Mouse (Mus musculus): ENCODE measurements around the gene Ptprr. TPM values are rescaled to one million over a fixed set of nuclear protein-coding genes. Genes with fewer than 3 reads are reported as not detected.

The Ptprr gene
- polyA plus RNA-seq, 1 experiment from 2014 or later: 0.27 TPM

- no peaks in the 10 kb centered on the region for H3K9me3 ChIP-seq (ENCODE audit: control insufficient read depth, low read length)
- 73% methylated on average over 3 of the region's 3 CpGs for WGBS
Measured at GRCm38 (mm10) chr10:116130401-116130800, 112.4 kb downstream of the Ptprr start.

GRCm38 (mm10) chr10:116131223-116131622 lies 113.2 kb downstream of the Ptprr start:
- no peaks in the 10 kb centered on the region for H3K4me1 ChIP-seq (ENCODE audit: control insufficient read depth, insufficient read depth, low read length)
- 85% methylated on average over 4 of the region's 4 CpGs for WGBS
- H3K27ac ChIP-seq (ENCODE audit: low read depth, low read length): no peak overlapping the region
- H3K4me3 ChIP-seq (ENCODE audit: low read length): no peak overlapping the region
- no peaks in the 10 kb centered on the region for H3K9me3 ChIP-seq (ENCODE audit: control insufficient read depth, low read length)
- H3K4me2 ChIP-seq (replicated peaks; ENCODE audit: low read depth, low read length): no peak overlapping the region
- no peak for ATAC-seq (ENCODE audit: low FRiP score, low TSS enrichment)
- H3K27me3 ChIP-seq (ENCODE audit: control insufficient read depth, insufficient read depth, low read length): no peaks in the 10 kb centered on the region
- H3K9ac ChIP-seq (ENCODE audit: low read depth, low read length): no peak overlapping the region
- no peaks in the 10 kb centered on the region for H3K36me3 ChIP-seq (ENCODE audit: control insufficient read depth, insufficient read depth, low read length)

More at GRCm38 (mm10) chr10:116130401-116130800, 112.4 kb downstream of the Ptprr start:
- ATAC-seq (ENCODE audit: low FRiP score, low TSS enrichment): no peak
- no peak overlapping the region for H3K4me3 ChIP-seq (ENCODE audit: low read length)
- no peak overlapping the region for H3K27ac ChIP-seq (ENCODE audit: low read depth, low read length)
- no peak overlapping the region for H3K9ac ChIP-seq (ENCODE audit: low read depth, low read length)
- H3K36me3 ChIP-seq (ENCODE audit: control insufficient read depth, insufficient read depth, low read length): no peaks in the 10 kb centered on the region
- H3K4me2 ChIP-seq (replicated peaks; ENCODE audit: low read depth, low read length): no peak overlapping the region
- H3K4me1 ChIP-seq (ENCODE audit: control insufficient read depth, insufficient read depth, low read length): no peaks in the 10 kb centered on the region
- no peaks in the 10 kb centered on the region for H3K27me3 ChIP-seq (ENCODE audit: control insufficient read depth, insufficient read depth, low read length)

- no peaks in the 10 kb centered on the region for H3K4me1 ChIP-seq (ENCODE audit: control insufficient read depth, insufficient read depth, low read length)
- H3K27ac ChIP-seq (ENCODE audit: low read depth, low read length): no peak overlapping the region
- H3K4me3 ChIP-seq (ENCODE audit: low read length): no peak overlapping the region
- H3K36me3 ChIP-seq (ENCODE audit: control insufficient read depth, insufficient read depth, low read length): no peaks in the 10 kb centered on the region
- 81% methylated on average over 4 of the region's 4 CpGs for WGBS
- no peak overlapping the region for H3K9ac ChIP-seq (ENCODE audit: low read depth, low read length)
- no peaks in the 10 kb centered on the region for H3K27me3 ChIP-seq (ENCODE audit: control insufficient read depth, insufficient read depth, low read length)
- no peak for ATAC-seq (ENCODE audit: low FRiP score, low TSS enrichment)
- no peaks in the 10 kb centered on the region for H3K9me3 ChIP-seq (ENCODE audit: control insufficient read depth, low read length)
- no peak overlapping the region for H3K4me2 ChIP-seq (replicated peaks; ENCODE audit: low read depth, low read length)
Measured at GRCm38 (mm10) chr10:116132233-116132632, 114.2 kb downstream of the Ptprr start.

GRCm38 (mm10) chr10:116135187-116135586 lies 117.2 kb downstream of the Ptprr start:
- H3K4me1 ChIP-seq (ENCODE audit: control insufficient read depth, insufficient read depth, low read length): no peaks in the 10 kb centered on the region
- H3K9ac ChIP-seq (ENCODE audit: low read depth, low read length): no peak overlapping the region
- 80% methylated on average over 2 of the region's 2 CpGs for WGBS
- H3K9me3 ChIP-seq (ENCODE audit: control insufficient read depth, low read length): no peaks in the 10 kb centered on the region
- ATAC-seq (ENCODE audit: low FRiP score, low TSS enrichment): no peak
- no peak overlapping the region for H3K4me3 ChIP-seq (ENCODE audit: low read length)
- no peak overlapping the region for H3K27ac ChIP-seq (ENCODE audit: low read depth, low read length)
- no peaks in the 10 kb centered on the region for H3K27me3 ChIP-seq (ENCODE audit: control insufficient read depth, insufficient read depth, low read length)
- no peak overlapping the region for H3K4me2 ChIP-seq (replicated peaks; ENCODE audit: low read depth, low read length)
- no peaks in the 10 kb centered on the region for H3K36me3 ChIP-seq (ENCODE audit: control insufficient read depth, insufficient read depth, low read length)

DNA sequence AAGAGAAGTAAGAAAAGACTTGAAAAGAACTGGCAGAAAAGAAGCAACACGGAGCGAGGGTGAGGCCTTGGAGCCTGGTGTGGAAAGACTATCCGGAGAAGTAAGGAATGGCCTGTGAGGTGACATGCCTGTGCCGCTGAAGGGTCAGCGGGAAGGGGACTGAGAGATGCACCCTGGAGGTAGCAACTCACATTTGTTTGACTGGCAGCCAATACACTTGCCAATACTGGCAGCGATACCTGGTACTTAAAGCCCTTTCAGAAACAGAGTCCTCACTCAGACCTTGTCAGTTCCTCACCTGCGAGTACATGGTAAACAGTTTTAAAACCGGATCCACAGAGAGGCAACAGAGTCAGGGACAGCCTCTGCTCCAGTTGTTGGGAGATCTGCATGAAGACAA lies 122.2 kb downstream of the Ptprr start:
- Histone ChIP-seq H3K9ac (ENCODE audit: low read depth, low read length) (no peak overlapping the region), H3K27me3 (ENCODE audit: control insufficient read depth, insufficient read depth, low read length) (no peaks in the 10 kb centered on the region), H3K36me3 (ENCODE audit: control insufficient read depth, insufficient read depth, low read length) (no peaks in the 10 kb centered on the region), H3K9me3 (ENCODE audit: control insufficient read depth, low read length) (no peaks in the 10 kb centered on the region), H3K4me3 (ENCODE audit: low read length) (no peak overlapping the region), H3K4me1 (ENCODE audit: control insufficient read depth, insufficient read depth, low read length) (no peaks in the 10 kb centered on the region), H3K27ac (ENCODE audit: low read depth, low read length) (no peak overlapping the region), H3K4me2 (replicated peaks; ENCODE audit: low read depth, low read length) (no peak overlapping the region)
- ATAC-seq (ENCODE audit: low FRiP score, low TSS enrichment): no peak
- 94% methylated on average over 8 of the region's 8 CpGs for WGBS

GRCm38 (mm10) chr10:116143684-116144083 lies 125.7 kb downstream of the Ptprr start:
- H3K4me3 ChIP-seq (ENCODE audit: low read length): no peak overlapping the region
- WGBS: 92% methylated on average over 10 of the region's 10 CpGs
- H3K4me1 ChIP-seq (ENCODE audit: control insufficient read depth, insufficient read depth, low read length): no peaks in the 10 kb centered on the region
- H3K27me3 ChIP-seq (ENCODE audit: control insufficient read depth, insufficient read depth, low read length): no peaks in the 10 kb centered on the region
- no peak overlapping the region for H3K4me2 ChIP-seq (replicated peaks; ENCODE audit: low read depth, low read length)
- no peaks in the 10 kb centered on the region for H3K9me3 ChIP-seq (ENCODE audit: control insufficient read depth, low read length)
- no peak for ATAC-seq (ENCODE audit: low FRiP score, low TSS enrichment)
- H3K36me3 ChIP-seq (ENCODE audit: control insufficient read depth, insufficient read depth, low read length): no peaks in the 10 kb centered on the region
- no peak overlapping the region for H3K9ac ChIP-seq (ENCODE audit: low read depth, low read length)
- no peak overlapping the region for H3K27ac ChIP-seq (ENCODE audit: low read depth, low read length)

GRCm38 (mm10) chr10:116146091-116146490 lies 128.1 kb downstream of the Ptprr start:
- H3K27me3 ChIP-seq (ENCODE audit: control insufficient read depth, insufficient read depth, low read length): no peaks in the 10 kb centered on the region
- H3K36me3 ChIP-seq (ENCODE audit: control insufficient read depth, insufficient read depth, low read length): no peaks in the 10 kb centered on the region
- H3K4me3 ChIP-seq (ENCODE audit: low read length): no peak overlapping the region
- no peak overlapping the region for H3K4me2 ChIP-seq (replicated peaks; ENCODE audit: low read depth, low read length)
- no peak for ATAC-seq (ENCODE audit: low FRiP score, low TSS enrichment)
- WGBS: 28% methylated on average over 9 of the region's 9 CpGs
- H3K27ac ChIP-seq (ENCODE audit: low read depth, low read length): no peak overlapping the region
- no peaks in the 10 kb centered on the region for H3K9me3 ChIP-seq (ENCODE audit: control insufficient read depth, low read length)
- no peak overlapping the region for H3K9ac ChIP-seq (ENCODE audit: low read depth, low read length)
- H3K4me1 ChIP-seq (ENCODE audit: control insufficient read depth, insufficient read depth, low read length): no peaks in the 10 kb centered on the region

GRCm38 (mm10) chr10:116154707-116155106 lies 136.7 kb downstream of the Ptprr start:
- 87% methylated on average over 5 of the region's 5 CpGs for WGBS

GRCm38 (mm10) chr10:116156699-116157098 lies 138.7 kb downstream of the Ptprr start:
- Histone ChIP-seq H3K4me1 (ENCODE audit: control insufficient read depth, insufficient read depth, low read length) (no peaks in the 10 kb centered on the region), H3K36me3 (ENCODE audit: control insufficient read depth, insufficient read depth, low read length) (no peaks in the 10 kb centered on the region), H3K27ac (ENCODE audit: low read depth, low read length) (no peak overlapping the region), H3K9me3 (ENCODE audit: control insufficient read depth, low read length) (peaks cover 2% of the 10 kb centered on the region; the same call in 1 of the 2 replicates), H3K27me3 (ENCODE audit: control insufficient read depth, insufficient read depth, low read length) (no peaks in the 10 kb centered on the region), H3K4me2 (replicated peaks; ENCODE audit: low read depth, low read length) (no peak overlapping the region), H3K9ac (ENCODE audit: low read depth, low read length) (no peak overlapping the region), H3K4me3 (ENCODE audit: low read length) (no peak overlapping the region)
- 73% methylated on average over 1 of the region's 1 CpGs for WGBS
- ATAC-seq (ENCODE audit: low FRiP score, low TSS enrichment): no peak

More at GRCm38 (mm10) chr10:116154707-116155106, 136.7 kb downstream of the Ptprr start:
- no peaks in the 10 kb centered on the region for H3K4me1 ChIP-seq (ENCODE audit: control insufficient read depth, insufficient read depth, low read length)
- no peaks in the 10 kb centered on the region for H3K36me3 ChIP-seq (ENCODE audit: control insufficient read depth, insufficient read depth, low read length)
- no peak overlapping the region for H3K4me3 ChIP-seq (ENCODE audit: low read length)
- no peak for ATAC-seq (ENCODE audit: low FRiP score, low TSS enrichment)
- no peak overlapping the region for H3K9ac ChIP-seq (ENCODE audit: low read depth, low read length)
- no peak overlapping the region for H3K27ac ChIP-seq (ENCODE audit: low read depth, low read length)
- H3K27me3 ChIP-seq (ENCODE audit: control insufficient read depth, insufficient read depth, low read length): no peaks in the 10 kb centered on the region
- H3K9me3 ChIP-seq (ENCODE audit: control insufficient read depth, low read length): peaks cover 2% of the 10 kb centered on the region; the same call in 1 of the 2 replicates
- H3K4me2 ChIP-seq (replicated peaks; ENCODE audit: low read depth, low read length): no peak overlapping the region

Measured in kidney, embryonic 14.5 days (tissue).